Mouse (Mus musculus) E14TG2a.4 (cell line): ENCODE data around the gene Zfp536.
A peak's percentile ranks its signal among the peaks of the same experiment; 100 is the strongest.

Experiments
- H3K27me3 ChIP-seq: 2 replicates; pipeline ENCODE4 v1.6.1; 2014; ENCODE audit warnings: low read length, control low read depth; ENCODE audit not compliant: insufficient read depth
- H3K36me3 ChIP-seq: 2 replicates; pipeline ENCODE4 v1.6.1; 2014; ENCODE audit warnings: low read length, control low read depth; ENCODE audit not compliant: insufficient read depth
- H3K4me1 ChIP-seq: replicated peaks from 2 replicates; pipeline ENCODE4 v1.6.1; 2014; ENCODE audit warnings: low read depth, low read length, control low read depth
- H3K4me3 ChIP-seq: replicated peaks from 2 replicates; pipeline ENCODE4 v1.5.1; 2014; ENCODE audit warnings: mild to moderate bottlenecking, low read length
- H3K9me3 ChIP-seq: 2 replicates; pipeline ENCODE4 v1.6.1; 2014; ENCODE audit warnings: low read length, control low read depth
- CTCF ChIP-seq: conservative IDR thresholded peaks from 2 replicates; pipeline ENCODE4 v1.5.1; 2014; ENCODE audit warnings: low read length
- NANOG ChIP-seq: IDR thresholded peaks from 2 replicates; pipeline ENCODE4 v1.6.1; 2014; ENCODE audit warnings: borderline replicate concordance, low read length, mixed read lengths
- POU5F1 ChIP-seq: IDR thresholded peaks from 2 replicates; pipeline ENCODE4 v1.6.1; 2014; ENCODE audit warnings: low read length, borderline replicate concordance

Zfp536 gene

GRCm38 (mm10) chr7:37482564-37482963 lies 290.9 kb downstream of the Zfp536 start:
- TF ChIP-seq NANOG (no peak), CTCF (peak; percentile 74), POU5F1 (no peak)
- no peaks in the 10 kb centered on the region for H3K9me3 ChIP-seq
- no peak overlapping the region for H3K4me3 ChIP-seq
- peaks cover 32% of the 10 kb centered on the region for H3K27me3 ChIP-seq
- H3K4me1 ChIP-seq: peaks cover 35% of the 10 kb centered on the region
- no peaks in the 10 kb centered on the region for H3K36me3 ChIP-seq

- Histone ChIP-seq H3K4me3 (no peak overlapping the region), H3K4me1 (peaks cover 40% of the 10 kb centered on the region), H3K36me3 (no peaks in the 10 kb centered on the region), H3K27me3 (peaks cover 28% of the 10 kb centered on the region), H3K9me3 (no peaks in the 10 kb centered on the region)
- TF ChIP-seq NANOG: no peak
- no peak for TF ChIP-seq CTCF
- TF ChIP-seq POU5F1: no peak
Observed at GRCm38 (mm10) chr7:37481165-37481564, 292.3 kb downstream of the Zfp536 start.

DNA sequence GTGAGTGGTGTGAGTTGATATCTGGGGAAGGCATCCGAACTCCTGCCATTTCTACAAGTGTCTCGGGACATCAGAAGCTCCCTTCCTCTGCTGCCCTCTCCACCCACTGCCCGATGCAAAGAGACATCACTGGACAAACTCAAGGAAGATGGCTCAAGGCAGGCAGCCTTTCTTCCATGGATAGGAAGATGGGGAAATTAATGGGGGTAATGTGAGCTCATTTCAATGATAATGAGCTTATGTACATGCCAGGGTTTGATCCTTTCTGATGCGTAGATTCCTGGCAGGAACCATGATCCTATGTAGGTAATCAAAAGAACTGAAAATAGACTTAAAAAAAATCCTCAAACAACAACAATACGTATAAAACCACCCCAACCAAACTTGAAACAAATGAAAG lies 296.1 kb downstream of the Zfp536 start:
- H3K36me3 ChIP-seq: no peaks in the 10 kb centered on the region
- peaks cover 79% of the 10 kb centered on the region for H3K4me1 ChIP-seq
- peaks cover 20% of the 10 kb centered on the region for H3K27me3 ChIP-seq
- H3K4me3 ChIP-seq: no peak overlapping the region
- TF ChIP-seq POU5F1: no peak; the same call in 1 of the 2 replicates
- TF ChIP-seq NANOG: peak; percentile 89
- H3K9me3 ChIP-seq: no peaks in the 10 kb centered on the region

- H3K36me3 ChIP-seq: no peaks in the 10 kb centered on the region
- peaks cover 95% of the 10 kb centered on the region for H3K4me1 ChIP-seq
- peaks cover 18% of the 10 kb centered on the region for H3K27me3 ChIP-seq
- TF ChIP-seq POU5F1: no peak
- TF ChIP-seq CTCF: no peak
- peak; percentile 68; the same call in 1 of the 2 replicates for TF ChIP-seq NANOG
- H3K9me3 ChIP-seq: no peaks in the 10 kb centered on the region
- peak overlapping the region; percentile 48 for H3K4me3 ChIP-seq
Observed at GRCm38 (mm10) chr7:37475485-37475884, 298.0 kb downstream of the Zfp536 start.

DNA sequence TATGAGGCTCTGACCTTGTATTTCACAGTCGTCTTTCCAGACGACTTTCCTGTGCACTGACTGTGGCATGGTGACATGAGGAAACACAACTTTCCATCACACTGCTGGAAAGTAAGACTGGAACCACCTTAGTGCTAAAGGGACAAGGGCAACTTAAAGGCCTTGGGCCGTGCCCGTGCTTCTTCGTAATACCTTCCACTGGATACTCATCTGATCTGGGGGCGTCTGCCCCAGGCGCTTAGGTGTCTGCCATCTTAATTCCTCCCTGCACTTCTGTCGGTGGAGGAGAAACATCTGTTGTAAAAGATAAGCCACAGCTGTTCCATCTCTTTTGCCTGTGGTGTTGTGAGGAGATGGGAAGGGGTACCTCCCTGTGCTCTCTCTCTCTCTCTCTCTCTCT lies 299.2 kb downstream of the Zfp536 start:
- TF ChIP-seq CTCF: no peak
- TF ChIP-seq NANOG: no peak
- no peak for TF ChIP-seq POU5F1
- Histone ChIP-seq H3K9me3 (no peaks in the 10 kb centered on the region), H3K4me1 (peaks cover 95% of the 10 kb centered on the region), H3K36me3 (no peaks in the 10 kb centered on the region), H3K27me3 (peaks cover 6% of the 10 kb centered on the region), H3K4me3 (no peak overlapping the region)

GRCm38 (mm10) chr7:37473311-37474084 lies 299.9 kb downstream of the Zfp536 start:
- H3K4me1 ChIP-seq: peaks cover 100% of the 10 kb centered on the region
- H3K27me3 ChIP-seq: peaks cover 4% of the 10 kb centered on the region; the same call in 1 of the 2 replicates
- H3K9me3 ChIP-seq: no peaks in the 10 kb centered on the region
- no peak for TF ChIP-seq NANOG
- TF ChIP-seq CTCF: no peak
- TF ChIP-seq POU5F1: no peak
- no peaks in the 10 kb centered on the region for H3K36me3 ChIP-seq
- peak overlapping the region; percentile 29 for H3K4me3 ChIP-seq

GRCm38 (mm10) chr7:37471726-37472125 lies 301.7 kb downstream of the Zfp536 start:
- Histone ChIP-seq H3K36me3 (no peaks in the 10 kb centered on the region), H3K9me3 (no peaks in the 10 kb centered on the region), H3K4me1 (peaks cover 100% of the 10 kb centered on the region), H3K4me3 (no peak overlapping the region), H3K27me3 (no peaks in the 10 kb centered on the region)
- no peak for TF ChIP-seq POU5F1
- TF ChIP-seq CTCF: peak; percentile 64
- no peak for TF ChIP-seq NANOG

DNA sequence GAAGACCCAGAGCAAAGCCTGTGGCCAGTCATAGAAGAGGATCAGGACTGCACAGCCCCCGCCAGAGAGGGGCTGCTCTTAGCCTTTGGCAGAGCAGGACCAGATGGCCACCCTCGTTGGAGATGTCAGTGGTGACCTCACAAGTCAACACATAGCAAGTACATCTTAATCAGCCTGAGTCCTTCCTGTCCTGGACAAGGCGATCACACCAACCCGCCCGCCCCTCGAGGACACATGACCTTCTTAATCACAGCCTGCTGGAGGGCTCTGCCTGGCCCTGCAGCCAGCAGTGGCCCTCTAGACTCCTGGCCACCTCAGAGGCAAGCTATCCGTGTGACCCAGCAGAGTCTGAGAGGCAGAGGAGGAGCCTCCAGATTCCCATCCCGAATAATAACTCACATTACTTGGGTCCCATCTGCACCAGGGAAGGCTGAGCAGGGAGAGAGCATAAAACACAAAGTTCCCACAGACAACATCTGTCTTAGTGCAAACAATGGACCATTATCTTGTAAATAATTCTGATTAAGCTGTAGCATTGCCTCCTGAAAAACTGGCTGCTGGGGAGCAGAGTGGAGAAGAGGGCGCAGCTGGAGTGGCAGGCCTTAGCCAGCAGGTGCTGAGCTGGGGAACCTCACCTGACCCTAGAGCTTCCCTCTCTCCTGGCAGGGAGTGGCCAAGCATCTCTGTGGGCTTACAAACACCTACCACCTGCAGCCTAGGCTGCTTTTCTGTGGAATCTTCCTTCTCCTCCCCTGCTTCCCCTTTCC lies 306.8 kb downstream of the Zfp536 start:
- no peaks in the 10 kb centered on the region for H3K9me3 ChIP-seq
- TF ChIP-seq POU5F1 (no peak), NANOG (peak; percentile 43; the same call in 1 of the 2 replicates), CTCF (0 out of 2 replicates have a peak, but pooled peaks have one; percentile 15)
- peaks cover 73% of the 10 kb centered on the region for H3K4me1 ChIP-seq
- H3K4me3 ChIP-seq: peak overlapping the region; percentile 32; the same call in 1 of the 2 replicates
- H3K27me3 ChIP-seq: no peaks in the 10 kb centered on the region
- H3K36me3 ChIP-seq: no peaks in the 10 kb centered on the region
